Mouse (Mus musculus) kidney, embryonic 14.5 days (tissue): ENCODE results near the gene Prol1. TPM values are rescaled to one million over a fixed set of nuclear protein-coding genes. Genes with fewer than 3 reads are reported as not detected.
"Not testable (repeated sequence)": the region's sequence is repeated elsewhere in the genome, so short reads cannot be mapped to it uniquely, and the experiment has no call there.

Experiments used
- ATAC-seq: fragments of 200-750 bp; cut with Nextera tagmentation; 2 replicates; pipeline ENCODE4 v1.8.0; 2017; ENCODE audit warnings: moderate number of reproducible peaks, mild to moderate bottlenecking, moderate TSS enrichment, moderate library complexity; ENCODE audit not compliant: low FRiP score, low TSS enrichment
- H3K27ac ChIP-seq: fragments of 300-500 bp; sonication (generic); 2 replicates; pipeline ENCODE4 v1.5.1; 2014; ENCODE audit warnings: low read depth, mild to moderate bottlenecking, low read length, moderate library complexity, mixed read lengths
- H3K27me3 ChIP-seq: fragments of 300-500 bp; sonication (generic); 2 replicates; pipeline ENCODE4 v1.6.1; 2014; ENCODE audit warnings: mild to moderate bottlenecking, low read length; ENCODE audit not compliant: control insufficient read depth, insufficient read depth
- H3K36me3 ChIP-seq: fragments of 300-500 bp; sonication (generic); 2 replicates; pipeline ENCODE4 v1.6.1; 2014; ENCODE audit warnings: low read length, mixed read lengths; ENCODE audit not compliant: control insufficient read depth, insufficient read depth
- H3K4me1 ChIP-seq: fragments of 300-500 bp; sonication (generic); 2 replicates; pipeline ENCODE4 v1.6.1; 2014; ENCODE audit warnings: low read length, mixed read lengths; ENCODE audit not compliant: control insufficient read depth, insufficient read depth
- H3K4me2 ChIP-seq: fragments of 300-500 bp; sonication (generic); replicated peaks from 2 replicates; pipeline ENCODE4 v1.6.1; 2014; ENCODE audit warnings: low read depth, mild to moderate bottlenecking, low read length
- H3K4me3 ChIP-seq: fragments of 300-500 bp; sonication (generic); 2 replicates; pipeline ENCODE4 v1.5.1; 2014; ENCODE audit warnings: mild to moderate bottlenecking, low read length
- H3K9ac ChIP-seq: fragments of 300-500 bp; sonication (generic); 2 replicates; pipeline ENCODE4 v1.6.1; 2014; ENCODE audit warnings: low read depth, mild to moderate bottlenecking, low read length, moderate library complexity
- H3K9me3 ChIP-seq: fragments of 300-500 bp; sonication (generic); 2 replicates; pipeline ENCODE4 v1.6.1; 2016; ENCODE audit warnings: low read length; ENCODE audit not compliant: control insufficient read depth
- WGBS: fragments of 180-500 bp; shearing (Covaris S2); extraction: QIAGEN DNeasy Blood & Tissue Kit; methylation state at CpG from one replicate; pipeline ENCODE4 v1.1.7; 2014; 5-methylcytosine and 5-hydroxymethylcytosine counted together
- polyA plus RNA-seq: library from polyadenylated mRNA; unstranded; fragments of >200 nt; fragmentation: Nextera tagmentation; extraction: Ambion mirVana; gene quantifications from 2 replicates; pipeline ENCODE4 v1.2.1, GENCODE M21; 2014

Gene Prol1
- polyA plus RNA-seq: not detected in 2 replicates

GRCm38 (mm10) chr5:88317012-88317411, at the start of gene Prol1:
TSS of gene Prol1 (plus strand) at chr5:88317312.
- Histone ChIP-seq H3K9me3 (no peaks in the 10 kb centered on the region), H3K4me1 (no peaks in the 10 kb centered on the region), H3K27me3 (no peaks in the 10 kb centered on the region), H3K27ac (no peak within 1 kb of the TSS), H3K9ac (no peak within 1 kb of the TSS), H3K4me2 (no peak within 1 kb of the TSS), H3K36me3 (no peaks in the 10 kb centered on the region), H3K4me3 (no peak within 1 kb of the TSS)
- ATAC-seq: no peak
- 94% methylated on average over 1 of the region's 1 CpGs for WGBS

GRCm38 (mm10) chr5:88268619-88269018, 48.5 kb upstream of the Prol1 start, which contains the start of gene Gm7714:
TSS of gene Gm7714 (plus strand) at chr5:88268919.
- 78% methylated on average over 1 of the region's 1 CpGs for WGBS
- H3K27ac ChIP-seq: no peak within 1 kb of the TSS

GRCm38 (mm10) chr5:88311307-88311706, 5.8 kb upstream of the Prol1 start:
- H3K4me1 ChIP-seq, ATAC-seq, H3K4me3 ChIP-seq, H3K27me3 ChIP-seq, H3K4me2 ChIP-seq, H3K9me3 ChIP-seq, H3K9ac ChIP-seq, H3K27ac ChIP-seq, H3K36me3 ChIP-seq: not testable (repeated sequence)
- 82% methylated on average over 3 of the region's 3 CpGs for WGBS

More at GRCm38 (mm10) chr5:88268619-88269018, 48.5 kb upstream of the Prol1 start, which contains the start of gene Gm7714:
- Histone ChIP-seq H3K9ac (no peak within 1 kb of the TSS), H3K4me3 (no peak within 1 kb of the TSS), H3K36me3 (no peaks in the 10 kb centered on the region), H3K27me3 (no peaks in the 10 kb centered on the region), H3K9me3 (no peaks in the 10 kb centered on the region), H3K4me2 (no peak within 1 kb of the TSS), H3K4me1 (no peaks in the 10 kb centered on the region)
- ATAC-seq: no peak

GRCm38 (mm10) chr5:88348533-88348932, 31.4 kb downstream of the Prol1 start:
- WGBS: 63% methylated on average over 2 of the region's 2 CpGs

GRCm38 (mm10) chr5:88364768-88365167, 47.7 kb downstream of the Prol1 start:
- H3K4me3 ChIP-seq: no peak overlapping the region
- H3K36me3 ChIP-seq: no peaks in the 10 kb centered on the region
- no peaks in the 10 kb centered on the region for H3K4me1 ChIP-seq
- no peaks in the 10 kb centered on the region for H3K27me3 ChIP-seq
- no peak overlapping the region for H3K27ac ChIP-seq
- no peak overlapping the region for H3K4me2 ChIP-seq
- no peak overlapping the region for H3K9ac ChIP-seq
- no peak for ATAC-seq
- no peaks in the 10 kb centered on the region for H3K9me3 ChIP-seq
- WGBS: 3% methylated on average over 3 of the region's 5 CpGs

More at GRCm38 (mm10) chr5:88348533-88348932, 31.4 kb downstream of the Prol1 start:
- not testable (repeated sequence) for H3K4me2 ChIP-seq, H3K27ac ChIP-seq, ATAC-seq, H3K9me3 ChIP-seq, H3K4me1 ChIP-seq, H3K9ac ChIP-seq, H3K4me3 ChIP-seq, H3K27me3 ChIP-seq, H3K36me3 ChIP-seq

GRCm38 (mm10) chr5:88366886-88367285, 49.8 kb downstream of the Prol1 start:
- no peak overlapping the region for H3K4me3 ChIP-seq
- H3K4me1 ChIP-seq: no peaks in the 10 kb centered on the region
- H3K27ac ChIP-seq: no peak overlapping the region
- no peaks in the 10 kb centered on the region for H3K36me3 ChIP-seq
- no peak overlapping the region for H3K9ac ChIP-seq
- no peaks in the 10 kb centered on the region for H3K9me3 ChIP-seq
- no peak overlapping the region for H3K4me2 ChIP-seq
- ATAC-seq: no peak
- WGBS: 83% methylated on average over 1 of the region's 1 CpGs
- no peaks in the 10 kb centered on the region for H3K27me3 ChIP-seq

GRCm38 (mm10) chr5:88370578-88371232, 53.6 kb downstream of the Prol1 start:
- H3K4me2 ChIP-seq: no peak overlapping the region
- no peak for ATAC-seq
- no peak overlapping the region for H3K4me3 ChIP-seq
- H3K27ac ChIP-seq: no peak overlapping the region
- H3K4me1 ChIP-seq: no peaks in the 10 kb centered on the region
- no peaks in the 10 kb centered on the region for H3K36me3 ChIP-seq
- H3K9ac ChIP-seq: no peak overlapping the region
- no peaks in the 10 kb centered on the region for H3K27me3 ChIP-seq
- 77% methylated on average over 6 of the region's 6 CpGs for WGBS
- no peaks in the 10 kb centered on the region for H3K9me3 ChIP-seq

- H3K4me2 ChIP-seq: no peak overlapping the region
- ATAC-seq: no peak
- no peaks in the 10 kb centered on the region for H3K4me1 ChIP-seq
- no peak overlapping the region for H3K27ac ChIP-seq
- WGBS: 79% methylated on average over 6 of the region's 6 CpGs
- H3K4me3 ChIP-seq: no peak overlapping the region
- no peak overlapping the region for H3K9ac ChIP-seq
- H3K9me3 ChIP-seq: no peaks in the 10 kb centered on the region
- no peaks in the 10 kb centered on the region for H3K27me3 ChIP-seq
- no peaks in the 10 kb centered on the region for H3K36me3 ChIP-seq
Observed at GRCm38 (mm10) chr5:88372563-88372962, 55.5 kb downstream of the Prol1 start.

GRCm38 (mm10) chr5:88375808-88376207, 58.7 kb downstream of the Prol1 start, which contains the start of gene Amtn:
TSS of gene Amtn (plus strand) at chr5:88376108.
- Histone ChIP-seq H3K27ac (no peak within 1 kb of the TSS), H3K4me1 (no peaks in the 10 kb centered on the region), H3K9ac (no peak within 1 kb of the TSS), H3K4me3 (no peak within 1 kb of the TSS), H3K4me2 (no peak within 1 kb of the TSS), H3K9me3 (no peaks in the 10 kb centered on the region), H3K36me3 (no peaks in the 10 kb centered on the region), H3K27me3 (no peaks in the 10 kb centered on the region)
- WGBS: 81% methylated on average over 4 of the region's 4 CpGs
- no peak for ATAC-seq
